Mouse (Mus musculus): Measurements from ENCODE around the gene Nup93. TPM values are rescaled to one million over a fixed set of nuclear protein-coding genes. Genes with fewer than 3 reads are reported as not detected.

The Nup93 gene
- polyA plus RNA-seq, 1 experiment from 2014 or later: 94.2 TPM

DNA sequence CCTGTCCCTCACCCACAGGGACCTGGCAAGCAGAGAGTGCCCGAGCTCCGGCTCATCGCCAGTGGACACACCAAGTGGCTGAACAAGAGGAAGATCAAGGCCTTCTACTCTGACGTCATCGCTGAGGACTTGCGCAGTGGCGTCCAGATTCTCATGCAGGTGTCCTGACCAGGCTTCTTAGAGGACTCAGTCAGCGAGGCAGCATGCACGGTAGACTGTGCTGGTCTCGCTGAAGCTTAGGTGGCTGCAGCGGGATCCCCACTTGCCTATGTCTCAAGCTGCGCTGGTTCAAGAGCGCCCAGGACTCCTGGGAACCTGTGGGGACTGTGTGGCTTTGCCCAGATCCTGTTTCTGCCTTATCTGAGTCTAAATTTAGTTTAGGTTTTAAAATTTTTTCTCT is 131.9 kb downstream of the Nup93 start:
- ATAC-seq (ENCODE audit: low FRiP score, low TSS enrichment): no peak

DNA sequence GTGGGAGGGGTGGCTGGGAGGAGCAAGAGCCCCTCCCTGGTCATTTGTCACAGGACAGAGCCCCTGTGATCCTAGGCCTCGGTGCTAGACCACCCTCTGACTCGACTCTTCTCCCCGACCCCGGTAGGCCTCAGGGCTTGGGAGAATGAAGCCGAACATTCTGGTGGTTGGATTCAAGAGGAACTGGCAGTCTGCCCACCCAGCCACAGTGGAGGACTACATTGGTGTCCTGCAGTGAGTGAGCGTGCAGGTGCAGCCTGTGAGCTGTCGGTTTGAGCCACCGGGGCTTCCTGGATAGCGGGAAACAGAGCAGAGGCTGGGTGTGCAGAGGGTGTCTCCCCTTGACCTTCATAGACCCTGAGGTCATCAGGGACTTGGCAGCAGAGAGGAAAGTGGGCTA is 134.1 kb downstream of the Nup93 start:
- Histone ChIP-seq H3K9ac (replicated peaks; ENCODE audit: low read length) (no peak overlapping the region), H3K27ac (ENCODE audit: low read length) (no peak overlapping the region), H3K4me1 (ENCODE audit: insufficient read depth, low read length) (no peaks in the 10 kb centered on the region), H3K4me2 (replicated peaks; ENCODE audit: low read depth, low read length) (no peak overlapping the region), H3K36me3 (ENCODE audit: insufficient read depth, low read length) (no peaks in the 10 kb centered on the region), H3K27me3 (ENCODE audit: insufficient read depth, low read length) (no peaks in the 10 kb centered on the region), H3K9me3 (ENCODE audit: low read length) (no peaks in the 10 kb centered on the region), H3K4me3 (ENCODE audit: low read length) (no peak overlapping the region)
- no peak for ATAC-seq (ENCODE audit: low FRiP score, low TSS enrichment)
- WGBS: 59% methylated on average over 9 of the region's 9 CpGs

More for the DNA sequence above, 131.9 kb downstream of the Nup93 start:
- Histone ChIP-seq H3K36me3 (ENCODE audit: insufficient read depth, low read length) (no peaks in the 10 kb centered on the region), H3K9me3 (ENCODE audit: low read length) (no peaks in the 10 kb centered on the region), H3K4me3 (ENCODE audit: low read length) (no peak overlapping the region), H3K27ac (ENCODE audit: low read length) (no peak overlapping the region), H3K4me1 (ENCODE audit: insufficient read depth, low read length) (no peaks in the 10 kb centered on the region), H3K27me3 (ENCODE audit: insufficient read depth, low read length) (no peaks in the 10 kb centered on the region), H3K4me2 (replicated peaks; ENCODE audit: low read depth, low read length) (no peak overlapping the region), H3K9ac (replicated peaks; ENCODE audit: low read length) (no peak overlapping the region)
- 91% methylated on average over 13 of the region's 13 CpGs for WGBS

DNA sequence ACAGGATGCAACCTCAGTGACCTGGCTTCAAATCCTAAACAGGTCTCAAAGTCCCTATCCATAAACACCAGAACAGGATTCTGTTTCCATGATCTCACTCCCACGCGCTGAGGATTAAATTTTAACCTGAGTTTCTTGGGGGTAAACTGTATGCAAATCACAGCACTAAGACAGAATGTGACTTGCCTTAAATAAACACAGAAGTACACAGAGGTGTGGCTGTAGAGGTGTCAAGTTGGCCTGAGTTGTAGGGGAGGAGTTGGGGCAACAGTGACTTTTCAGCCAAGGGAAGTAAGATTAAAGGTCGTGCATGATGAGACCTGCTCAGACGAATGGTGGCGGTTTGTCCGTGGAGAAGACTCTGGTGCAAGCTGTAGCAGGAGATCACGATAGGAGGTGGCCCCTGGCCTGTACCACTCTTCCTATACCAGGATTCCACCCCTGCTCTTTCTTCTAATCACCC is 139.7 kb downstream of the Nup93 start:
- H3K36me3 ChIP-seq (ENCODE audit: insufficient read depth, low read length): no peaks in the 10 kb centered on the region
- H3K9me3 ChIP-seq (ENCODE audit: low read length): no peaks in the 10 kb centered on the region
- H3K4me1 ChIP-seq (ENCODE audit: insufficient read depth, low read length): peaks cover 5% of the 10 kb centered on the region
- no peak overlapping the region for H3K27ac ChIP-seq (ENCODE audit: low read length)
- H3K27me3 ChIP-seq (ENCODE audit: insufficient read depth, low read length): no peaks in the 10 kb centered on the region
- WGBS: 58% methylated on average over 7 of the region's 7 CpGs
- no peak overlapping the region for H3K9ac ChIP-seq (replicated peaks; ENCODE audit: low read length)
- H3K4me2 ChIP-seq (replicated peaks; ENCODE audit: low read depth, low read length): no peak overlapping the region
- H3K4me3 ChIP-seq (ENCODE audit: low read length): no peak overlapping the region
- peak; percentile 39; the same call in 1 of the 2 replicates for ATAC-seq (ENCODE audit: low FRiP score, low TSS enrichment)

DNA sequence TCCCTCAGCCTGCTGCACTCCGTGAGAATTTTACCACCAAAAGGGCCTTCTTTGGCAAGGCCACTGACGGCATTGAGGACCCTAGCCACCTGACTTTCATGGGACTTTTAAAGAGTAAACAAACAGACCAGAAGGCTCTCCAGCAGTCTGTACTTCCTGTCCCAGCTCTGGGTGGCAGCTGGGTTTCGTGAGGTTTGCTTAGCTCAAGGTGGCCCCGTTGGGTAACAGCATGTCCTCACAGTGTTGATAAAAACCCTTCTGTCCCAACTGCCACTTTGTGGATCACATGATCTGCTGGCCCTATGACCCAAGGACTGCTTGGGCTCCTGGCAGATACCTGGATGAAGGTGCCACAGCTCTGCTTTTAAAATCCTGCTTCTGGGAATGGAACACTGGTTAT is 140.2 kb downstream of the Nup93 start:
- 54% methylated on average over 4 of the region's 4 CpGs for WGBS
- H3K4me3 ChIP-seq (ENCODE audit: low read length): no peak overlapping the region
- H3K4me1 ChIP-seq (ENCODE audit: insufficient read depth, low read length): peaks cover 5% of the 10 kb centered on the region
- no peaks in the 10 kb centered on the region for H3K36me3 ChIP-seq (ENCODE audit: insufficient read depth, low read length)
- no peaks in the 10 kb centered on the region for H3K27me3 ChIP-seq (ENCODE audit: insufficient read depth, low read length)
- no peaks in the 10 kb centered on the region for H3K9me3 ChIP-seq (ENCODE audit: low read length)
- no peak overlapping the region for H3K4me2 ChIP-seq (replicated peaks; ENCODE audit: low read depth, low read length)
- H3K9ac ChIP-seq (replicated peaks; ENCODE audit: low read length): no peak overlapping the region
- ATAC-seq (ENCODE audit: low FRiP score, low TSS enrichment): no peak
- no peak overlapping the region for H3K27ac ChIP-seq (ENCODE audit: low read length)

DNA sequence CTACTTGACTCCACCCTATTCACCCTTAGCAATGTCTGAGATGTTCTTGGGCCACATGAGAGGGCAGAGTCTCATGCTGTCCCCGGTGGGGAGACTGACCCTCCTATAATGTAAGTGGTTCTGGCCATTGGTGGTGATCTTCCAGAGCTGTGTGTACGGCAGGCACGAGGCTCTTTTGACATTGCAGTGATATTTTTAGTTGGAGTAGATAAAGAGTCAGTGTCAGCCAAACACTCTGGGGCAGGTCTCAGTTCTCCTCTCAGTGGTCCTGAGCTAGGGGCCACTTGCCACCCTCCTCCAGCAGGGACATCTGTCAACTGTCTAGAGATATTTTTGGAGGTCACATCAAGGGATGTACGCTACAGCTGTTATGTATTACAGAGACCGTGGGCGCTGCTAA is 142.9 kb downstream of the Nup93 start:
- WGBS: 75% methylated on average over 6 of the region's 6 CpGs
- no peak for ATAC-seq (ENCODE audit: low FRiP score, low TSS enrichment)

DNA sequence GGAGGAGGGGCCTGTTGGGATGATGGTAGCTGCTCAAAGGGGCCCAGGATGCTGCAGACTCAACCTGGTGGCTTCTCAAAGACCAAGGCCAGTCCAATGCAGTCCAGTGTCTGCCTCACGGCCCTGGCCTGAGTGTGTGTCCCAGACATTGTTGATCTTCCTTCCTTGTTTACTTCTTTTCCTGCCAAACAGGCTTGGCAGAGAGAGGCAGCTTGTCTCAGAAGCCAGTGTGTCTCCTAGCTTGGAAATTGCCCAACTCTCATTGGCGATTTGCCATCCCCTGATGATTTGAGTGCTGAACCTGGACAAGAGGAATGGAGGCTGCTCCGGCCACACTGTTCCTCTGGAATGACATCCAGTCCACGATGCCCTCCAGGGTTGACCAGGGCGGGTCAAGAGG is 144.2 kb downstream of the Nup93 start:
- Histone ChIP-seq H3K4me3 (ENCODE audit: low read length) (no peak overlapping the region), H3K36me3 (ENCODE audit: insufficient read depth, low read length) (no peaks in the 10 kb centered on the region), H3K4me1 (ENCODE audit: insufficient read depth, low read length) (peaks cover 5% of the 10 kb centered on the region), H3K4me2 (replicated peaks; ENCODE audit: low read depth, low read length) (no peak overlapping the region), H3K27me3 (ENCODE audit: insufficient read depth, low read length) (no peaks in the 10 kb centered on the region), H3K9ac (replicated peaks; ENCODE audit: low read length) (no peak overlapping the region), H3K27ac (ENCODE audit: low read length) (no peak overlapping the region), H3K9me3 (ENCODE audit: low read length) (no peaks in the 10 kb centered on the region)
- 61% methylated on average over 5 of the region's 5 CpGs for WGBS
- no peak for ATAC-seq (ENCODE audit: low FRiP score, low TSS enrichment)

More for the DNA sequence above, 142.9 kb downstream of the Nup93 start:
- Histone ChIP-seq H3K4me2 (replicated peaks; ENCODE audit: low read depth, low read length) (no peak overlapping the region), H3K4me3 (ENCODE audit: low read length) (no peak overlapping the region), H3K9ac (replicated peaks; ENCODE audit: low read length) (no peak overlapping the region), H3K4me1 (ENCODE audit: insufficient read depth, low read length) (peaks cover 5% of the 10 kb centered on the region), H3K27ac (ENCODE audit: low read length) (no peak overlapping the region), H3K36me3 (ENCODE audit: insufficient read depth, low read length) (no peaks in the 10 kb centered on the region), H3K9me3 (ENCODE audit: low read length) (no peaks in the 10 kb centered on the region), H3K27me3 (ENCODE audit: insufficient read depth, low read length) (no peaks in the 10 kb centered on the region)

DNA sequence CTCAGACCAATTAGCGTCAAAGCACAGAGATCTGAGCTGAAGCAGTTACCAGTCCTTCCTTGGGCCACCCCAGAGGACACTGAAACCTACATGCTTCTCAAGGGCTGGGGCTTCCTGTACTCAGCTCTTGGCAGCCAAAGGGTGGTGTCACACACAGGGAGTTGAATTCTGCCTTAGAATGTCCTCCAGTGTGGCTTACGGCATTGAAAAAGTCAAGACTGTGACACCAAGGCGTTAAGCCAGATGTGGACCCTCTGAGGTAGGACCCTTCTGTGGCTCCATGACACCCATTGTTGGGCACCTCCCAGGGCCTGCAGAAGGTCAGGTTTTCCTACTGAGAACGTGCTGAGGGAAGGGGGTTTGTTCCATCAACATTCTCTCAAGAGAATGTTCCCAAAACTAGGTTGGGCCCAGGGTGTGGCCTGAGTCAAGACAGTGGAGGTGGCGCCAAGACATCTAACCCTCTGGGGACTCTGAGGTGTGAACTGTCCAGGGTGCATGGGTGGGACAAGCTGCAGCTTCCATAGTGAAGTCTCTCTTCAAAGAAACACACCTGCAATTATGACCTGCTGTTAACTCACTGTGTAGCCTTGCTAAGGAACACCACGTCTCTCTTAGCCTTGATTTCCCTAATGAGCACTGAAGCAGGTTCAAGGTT is 147.5 kb downstream of the Nup93 start:
- no peak for ATAC-seq (ENCODE audit: low FRiP score, low TSS enrichment)
- Histone ChIP-seq H3K4me2 (replicated peaks; ENCODE audit: low read depth, low read length) (no peak overlapping the region), H3K27me3 (ENCODE audit: insufficient read depth, low read length) (no peaks in the 10 kb centered on the region), H3K4me3 (ENCODE audit: low read length) (no peak overlapping the region), H3K4me1 (ENCODE audit: insufficient read depth, low read length) (peaks cover 5% of the 10 kb centered on the region), H3K36me3 (ENCODE audit: insufficient read depth, low read length) (no peaks in the 10 kb centered on the region), H3K27ac (ENCODE audit: low read length) (no peak overlapping the region), H3K9me3 (ENCODE audit: low read length) (no peaks in the 10 kb centered on the region), H3K9ac (replicated peaks; ENCODE audit: low read length) (no peak overlapping the region)
- 84% methylated on average over 6 of the region's 6 CpGs for WGBS

DNA sequence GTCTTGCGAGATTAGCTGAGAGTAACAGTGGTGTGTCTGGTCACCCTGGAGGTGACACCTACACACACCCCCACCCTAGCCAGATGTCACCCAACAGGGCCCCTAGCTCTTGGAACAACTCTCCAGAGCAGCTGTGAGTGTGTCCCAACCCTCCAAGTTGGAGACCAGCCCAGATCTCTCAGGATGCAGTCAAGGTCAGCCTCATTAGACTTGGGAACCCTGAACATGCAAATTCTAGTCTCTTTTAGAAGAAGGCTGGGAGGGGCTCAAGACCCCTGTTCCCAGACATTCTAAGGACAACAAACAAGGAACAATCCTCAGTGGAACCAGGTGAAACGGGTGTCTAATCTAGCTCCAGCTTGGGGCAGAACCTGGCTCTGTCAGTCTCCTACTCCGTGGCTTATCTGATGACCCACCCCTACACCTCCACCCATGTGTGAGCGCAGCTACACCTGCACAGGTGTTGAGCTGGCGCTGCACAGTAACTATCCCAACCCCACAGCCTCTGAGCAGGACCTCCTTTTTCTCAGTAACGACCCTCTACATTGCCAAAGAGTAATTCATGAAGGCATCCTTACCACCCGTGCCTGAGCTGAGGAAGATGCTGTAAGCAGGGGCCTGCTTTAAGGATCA is 148.4 kb downstream of the Nup93 start:
- Histone ChIP-seq H3K27me3 (ENCODE audit: insufficient read depth, low read length) (no peaks in the 10 kb centered on the region), H3K4me2 (replicated peaks; ENCODE audit: low read depth, low read length) (no peak overlapping the region), H3K9me3 (ENCODE audit: low read length) (no peaks in the 10 kb centered on the region), H3K4me3 (ENCODE audit: low read length) (no peak overlapping the region), H3K4me1 (ENCODE audit: insufficient read depth, low read length) (peaks cover 5% of the 10 kb centered on the region), H3K9ac (replicated peaks; ENCODE audit: low read length) (no peak overlapping the region), H3K27ac (ENCODE audit: low read length) (no peak overlapping the region), H3K36me3 (ENCODE audit: insufficient read depth, low read length) (no peaks in the 10 kb centered on the region)
- no peak for ATAC-seq (ENCODE audit: low FRiP score, low TSS enrichment)
- 71% methylated on average over 7 of the region's 7 CpGs for WGBS

DNA sequence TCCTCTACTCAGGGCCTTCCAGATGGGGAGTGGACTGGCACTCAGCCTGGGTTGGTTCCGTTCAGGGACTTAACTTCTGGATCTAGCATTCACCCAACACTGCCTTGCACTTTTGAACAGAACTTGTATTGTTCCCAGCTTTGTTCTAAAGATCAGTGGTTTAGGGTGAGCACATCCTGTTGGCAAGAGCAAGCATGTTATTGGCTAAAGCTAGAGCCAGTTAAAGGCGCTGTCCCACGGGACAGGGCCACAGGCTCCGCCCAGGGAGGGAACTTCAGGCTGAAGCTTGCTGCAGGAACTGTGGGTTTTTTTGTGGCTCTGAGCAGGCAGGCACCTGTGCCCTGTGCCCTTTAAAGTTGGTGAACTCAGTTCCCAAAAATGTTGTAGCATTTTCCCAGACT is 148.9 kb downstream of the Nup93 start:
- H3K4me3 ChIP-seq (ENCODE audit: low read length): no peak overlapping the region
- no peaks in the 10 kb centered on the region for H3K36me3 ChIP-seq (ENCODE audit: insufficient read depth, low read length)
- H3K27ac ChIP-seq (ENCODE audit: low read length): no peak overlapping the region
- H3K27me3 ChIP-seq (ENCODE audit: insufficient read depth, low read length): no peaks in the 10 kb centered on the region
- no peak overlapping the region for H3K4me2 ChIP-seq (replicated peaks; ENCODE audit: low read depth, low read length)
- no peak overlapping the region for H3K9ac ChIP-seq (replicated peaks; ENCODE audit: low read length)
- no peaks in the 10 kb centered on the region for H3K9me3 ChIP-seq (ENCODE audit: low read length)
- peak; percentile 70 for ATAC-seq (ENCODE audit: low FRiP score, low TSS enrichment)
- WGBS: 41% methylated on average over 4 of the region's 4 CpGs
- H3K4me1 ChIP-seq (ENCODE audit: insufficient read depth, low read length): peaks cover 5% of the 10 kb centered on the region

DNA sequence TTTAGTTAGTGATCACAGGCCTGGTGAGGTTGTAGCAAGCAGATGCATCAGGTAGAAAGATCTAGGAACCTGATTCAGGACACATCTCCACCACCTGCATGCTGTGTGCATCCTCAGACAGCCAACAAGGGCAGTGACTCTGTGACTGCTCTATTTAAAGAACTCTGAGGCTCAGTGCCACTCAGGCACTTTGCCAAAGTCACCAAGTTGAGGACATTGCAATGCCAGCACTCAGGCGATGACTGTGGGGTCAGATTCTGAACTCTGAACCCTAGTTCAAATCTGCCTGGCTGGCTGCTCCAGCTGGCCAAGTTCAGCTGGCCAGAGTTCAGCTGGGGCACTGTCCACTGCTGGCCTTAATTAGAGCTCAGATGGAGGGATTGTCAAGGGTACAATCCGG is 149.5 kb downstream of the Nup93 start:
- H3K9ac ChIP-seq (replicated peaks; ENCODE audit: low read length): no peak overlapping the region
- no peak overlapping the region for H3K27ac ChIP-seq (ENCODE audit: low read length)
- WGBS: 78% methylated on average over 2 of the region's 2 CpGs
- H3K4me3 ChIP-seq (ENCODE audit: low read length): no peak overlapping the region
- H3K27me3 ChIP-seq (ENCODE audit: insufficient read depth, low read length): no peaks in the 10 kb centered on the region
- no peaks in the 10 kb centered on the region for H3K9me3 ChIP-seq (ENCODE audit: low read length)
- ATAC-seq (ENCODE audit: low FRiP score, low TSS enrichment): 0 out of 2 replicates have a peak, but pooled peaks have one; percentile 42
- no peaks in the 10 kb centered on the region for H3K36me3 ChIP-seq (ENCODE audit: insufficient read depth, low read length)
- H3K4me1 ChIP-seq (ENCODE audit: insufficient read depth, low read length): peaks cover under 1% of the 10 kb centered on the region; the same call in 1 of the 2 replicates
- no peak overlapping the region for H3K4me2 ChIP-seq (replicated peaks; ENCODE audit: low read depth, low read length)

Data from kidney, embryonic 16.5 days (tissue).